Mouse (Mus musculus) embryonic facial prominence, embryonic 10.5 days (tissue): Measurements from ENCODE around the gene Sfrp4. TPM values are rescaled to one million over a fixed set of nuclear protein-coding genes. Genes with fewer than 3 reads are reported as not detected.

Experiments
- DNase-seq: peaks from one replicate; pipeline ENCODE4 v3.0.0-alpha.2; 2017; ENCODE audit warnings: low spot score
- H3K27ac ChIP-seq: fragments of 300-500 bp; sonication (generic); replicated peaks from 2 replicates; pipeline ENCODE4 v1.5.1; 2016; ENCODE audit warnings: mild to moderate bottlenecking
- H3K27me3 ChIP-seq: fragments of 300-500 bp; sonication (generic); replicated peaks from 2 replicates; pipeline ENCODE4 v1.6.1; 2016; ENCODE audit warnings: low read depth, mild to moderate bottlenecking; ENCODE audit not compliant: poor library complexity, severe bottlenecking
- H3K36me3 ChIP-seq: fragments of 300-500 bp; sonication (generic); replicated peaks from 2 replicates; pipeline ENCODE4 v1.6.1; 2016; ENCODE audit warnings: mild to moderate bottlenecking, moderate library complexity
- H3K4me1 ChIP-seq: fragments of 300-500 bp; sonication (generic); 2 replicates; pipeline ENCODE4 v1.6.1; 2016
- H3K4me3 ChIP-seq: fragments of 300-500 bp; sonication (generic); 2 replicates; pipeline ENCODE4 v1.5.1; 2016; ENCODE audit warnings: mild to moderate bottlenecking, moderate library complexity
- H3K9me3 ChIP-seq: fragments of 300-500 bp; sonication (generic); 2 replicates; pipeline ENCODE4 v1.6.1; 2016; ENCODE audit warnings: mild to moderate bottlenecking
- WGBS: fragments of 180-500 bp; shearing (Covaris S2); methylation state at CpG from one replicate; pipeline ENCODE4 v1.1.7; 2016; 5-methylcytosine and 5-hydroxymethylcytosine counted together
- polyA plus RNA-seq: library from polyadenylated mRNA; unstranded; fragments of >200 nt; fragmentation: Nextera tagmentation; extraction: Ambion mirVana; gene quantifications from 2 replicates; pipeline ENCODE4 v1.2.1, GENCODE M21; 2016

The Sfrp4 gene
- polyA plus RNA-seq, 1 experiment from 2014 or later, result 0.26 TPM

- WGBS, result 84% methylated on average over 1 of the region's 1 CpGs
- Histone ChIP-seq H3K4me3 (no peak overlapping the region), H3K27ac (no peak overlapping the region), H3K27me3 (no peaks in the 10 kb centered on the region), H3K9me3 (no peaks in the 10 kb centered on the region), H3K36me3 (no peaks in the 10 kb centered on the region), H3K4me1 (peaks cover 8% of the 10 kb centered on the region; the same call in 1 of the 2 replicates)
- no peak for DNase-seq
Measured at GRCm38 (mm10) chr13:19614311-19614710, 8.6 kb upstream of the Sfrp4 start.

DNA sequence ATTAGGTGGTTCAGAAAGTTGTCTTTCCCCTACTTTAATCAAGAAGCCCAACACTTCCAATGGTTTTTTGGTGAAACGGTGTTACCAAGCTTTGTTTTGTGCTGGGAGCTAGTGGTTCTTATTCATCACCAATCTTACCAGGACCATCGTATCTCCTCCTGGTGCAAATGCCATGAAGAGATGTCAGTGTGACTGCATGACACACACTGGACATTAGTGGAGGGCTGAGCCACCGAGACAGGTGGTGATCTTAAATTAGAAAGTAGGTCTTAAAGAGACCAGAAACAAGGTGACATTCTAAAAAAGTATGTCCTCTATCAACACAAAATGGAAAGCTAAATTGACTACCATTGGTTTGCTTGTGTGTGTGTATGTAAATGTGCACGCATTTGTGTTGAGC is 4.8 kb upstream of the Sfrp4 start:
- Histone ChIP-seq H3K9me3 (no peaks in the 10 kb centered on the region), H3K4me1 (peaks cover 16% of the 10 kb centered on the region), H3K27ac (no peak overlapping the region), H3K4me3 (no peak overlapping the region), H3K27me3 (peaks cover 26% of the 10 kb centered on the region), H3K36me3 (no peaks in the 10 kb centered on the region)
- WGBS, result 92% methylated on average over 4 of the region's 4 CpGs
- DNase-seq, result no peak

GRCm38 (mm10) chr13:19618841-19619215 is 4.1 kb upstream of the Sfrp4 start:
- Histone ChIP-seq H3K4me1 (peaks cover 24% of the 10 kb centered on the region), H3K36me3 (no peaks in the 10 kb centered on the region), H3K9me3 (no peaks in the 10 kb centered on the region), H3K4me3 (peak overlapping the region; percentile 85), H3K27ac (peak overlapping the region; percentile 91), H3K27me3 (peaks cover 33% of the 10 kb centered on the region)
- DNase-seq, result no peak
- WGBS, result 6% methylated on average over 5 of the region's 5 CpGs

DNA sequence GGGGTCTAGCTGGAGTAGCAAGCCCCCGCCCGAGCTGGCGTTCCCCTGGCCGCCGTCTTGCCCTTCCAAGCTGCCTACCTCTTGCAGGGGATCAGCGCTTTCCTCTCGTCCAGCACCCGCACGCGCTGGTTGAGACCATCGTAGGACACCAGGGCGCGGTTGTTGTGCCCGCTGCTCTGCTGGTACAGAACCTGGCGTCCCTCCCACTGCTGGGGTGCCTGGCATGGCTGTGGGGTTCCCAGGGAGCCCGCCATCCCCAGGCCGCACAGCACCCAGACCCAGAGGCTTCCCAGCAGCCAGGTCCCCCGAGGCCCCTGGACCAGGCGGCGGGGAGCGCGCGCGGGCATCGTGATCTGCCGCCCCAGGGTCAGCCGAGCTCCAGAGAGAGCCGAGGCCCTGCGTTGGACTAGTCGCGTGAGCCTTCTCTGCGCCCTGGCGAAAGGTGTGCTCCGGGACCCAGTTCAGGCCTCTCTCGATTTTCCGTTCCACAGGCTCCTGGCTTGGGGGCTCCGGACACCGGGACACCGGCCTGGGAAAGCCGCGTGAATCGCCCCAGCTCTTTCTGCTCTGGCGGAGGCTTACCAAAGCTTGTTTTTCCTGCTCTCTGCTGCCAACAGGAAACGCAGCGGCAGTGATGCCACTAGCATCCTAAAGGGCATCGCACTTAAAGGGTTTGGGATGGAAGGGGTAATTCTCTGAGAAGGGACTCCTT is 3.5 kb upstream of the Sfrp4 start, which contains the start of gene Epdr1:
Epdr1 (minus strand) TSS at position 712 of the 712 bp plus-strand sequence.
- peak within 1 kb of the TSS; percentile 91 for H3K27ac ChIP-seq

GRCm38 (mm10) chr13:19623228-19623905 is 463 bp downstream of the Sfrp4 start:
- Histone ChIP-seq H3K4me1 (peaks cover 24% of the 10 kb centered on the region), H3K27ac (peak overlapping the region; percentile 58), H3K9me3 (no peaks in the 10 kb centered on the region), H3K4me3 (peak overlapping the region; percentile 64), H3K27me3 (peaks cover 49% of the 10 kb centered on the region), H3K36me3 (no peaks in the 10 kb centered on the region)
- no peak for DNase-seq
- 25% methylated on average over 30 of the region's 30 CpGs for WGBS

More for the DNA sequence above, 3.5 kb upstream of the Sfrp4 start, which contains the start of gene Epdr1:
- H3K27me3 ChIP-seq, result peaks cover 39% of the 10 kb centered on the region
- H3K9me3 ChIP-seq, result no peaks in the 10 kb centered on the region
- peak within 1 kb of the TSS; percentile 85 for H3K4me3 ChIP-seq
- peak; percentile 80 for DNase-seq
- H3K36me3 ChIP-seq, result no peaks in the 10 kb centered on the region
- 0% methylated on average over 46 of the region's 46 CpGs for WGBS
- H3K4me1 ChIP-seq, result peaks cover 24% of the 10 kb centered on the region

GRCm38 (mm10) chr13:19624632-19625320 is 1.9 kb downstream of the Sfrp4 start:
- WGBS, result 87% methylated on average over 11 of the region's 11 CpGs
- DNase-seq, result no peak
- H3K36me3 ChIP-seq, result no peaks in the 10 kb centered on the region

DNA sequence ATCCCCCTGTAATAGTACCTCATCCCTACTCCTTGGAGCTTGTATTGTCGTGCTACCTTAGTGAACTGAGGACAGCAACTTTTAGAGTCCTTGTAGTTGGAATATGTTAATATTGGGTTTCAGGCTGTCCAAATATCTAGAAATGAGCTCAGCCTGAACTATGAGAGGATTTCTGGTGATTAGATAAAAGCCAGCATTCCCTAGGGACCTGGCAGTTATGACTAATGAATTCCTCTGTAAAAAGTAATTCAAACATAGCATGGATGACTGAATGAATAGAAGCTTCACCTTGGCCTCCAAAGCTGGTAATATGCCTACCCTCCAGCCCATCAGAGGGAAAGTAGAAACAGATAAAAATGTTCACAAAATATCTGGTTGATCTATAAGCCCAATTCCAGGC is 3.6 kb downstream of the Sfrp4 start:
- H3K27ac ChIP-seq, result no peak overlapping the region
- H3K9me3 ChIP-seq, result no peaks in the 10 kb centered on the region
- H3K27me3 ChIP-seq, result peaks cover 36% of the 10 kb centered on the region
- no peak for DNase-seq
- no peaks in the 10 kb centered on the region for H3K36me3 ChIP-seq
- peaks cover 15% of the 10 kb centered on the region for H3K4me1 ChIP-seq
- no peak overlapping the region for H3K4me3 ChIP-seq
- 69% methylated on average over 1 of the region's 1 CpGs for WGBS

More at GRCm38 (mm10) chr13:19624632-19625320, 1.9 kb downstream of the Sfrp4 start:
- Histone ChIP-seq H3K4me3 (no peak overlapping the region), H3K9me3 (no peaks in the 10 kb centered on the region), H3K27me3 (peaks cover 49% of the 10 kb centered on the region), H3K4me1 (peaks cover 15% of the 10 kb centered on the region), H3K27ac (no peak overlapping the region)

GRCm38 (mm10) chr13:19630768-19631709 is 8.1 kb downstream of the Sfrp4 start:
- Histone ChIP-seq H3K4me3 (no peak overlapping the region), H3K36me3 (no peaks in the 10 kb centered on the region), H3K27ac (no peak overlapping the region), H3K4me1 (peaks cover 5% of the 10 kb centered on the region; the same call in 1 of the 2 replicates), H3K9me3 (no peaks in the 10 kb centered on the region), H3K27me3 (no peaks in the 10 kb centered on the region)
- DNase-seq, result no peak
- WGBS, result 94% methylated on average over 5 of the region's 5 CpGs

- H3K27ac ChIP-seq, result no peak overlapping the region
- no peaks in the 10 kb centered on the region for H3K9me3 ChIP-seq
- peaks cover 5% of the 10 kb centered on the region; the same call in 1 of the 2 replicates for H3K4me1 ChIP-seq
- H3K27me3 ChIP-seq, result no peaks in the 10 kb centered on the region
- 78% methylated on average over 4 of the region's 4 CpGs for WGBS
- DNase-seq, result peak; percentile 13
- H3K4me3 ChIP-seq, result no peak overlapping the region
- no peaks in the 10 kb centered on the region for H3K36me3 ChIP-seq
Measured at GRCm38 (mm10) chr13:19636131-19636530, 13.2 kb downstream of the Sfrp4 start.

GRCm38 (mm10) chr13:19640203-19640851 is 17.4 kb downstream of the Sfrp4 start:
- Histone ChIP-seq H3K4me1 (no peaks in the 10 kb centered on the region), H3K9me3 (no peaks in the 10 kb centered on the region), H3K27me3 (no peaks in the 10 kb centered on the region), H3K27ac (no peak overlapping the region), H3K4me3 (no peak overlapping the region), H3K36me3 (no peaks in the 10 kb centered on the region)
- no peak for DNase-seq
- WGBS, result 84% methylated on average over 2 of the region's 2 CpGs

DNA sequence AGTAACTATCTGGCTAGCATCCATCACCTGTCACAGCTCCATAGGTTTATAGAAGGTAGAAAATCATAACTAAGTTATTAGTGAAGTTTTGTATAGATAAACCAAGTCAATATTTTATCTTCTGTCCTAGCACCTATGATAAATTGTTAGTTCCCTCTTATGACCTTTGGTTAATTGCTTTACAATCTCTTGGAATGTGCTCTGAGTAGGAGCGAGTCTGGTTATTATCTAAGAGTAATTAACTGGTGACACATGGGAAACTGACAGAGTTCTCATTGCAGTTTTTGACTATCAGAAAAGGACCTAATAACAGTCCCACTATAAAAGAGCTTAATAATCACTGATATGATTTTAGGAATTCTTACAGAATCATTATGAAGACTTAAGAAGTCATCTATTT is 20.6 kb downstream of the Sfrp4 start:
- DNase-seq, result no peak
- Histone ChIP-seq H3K4me3 (no peak overlapping the region), H3K4me1 (no peaks in the 10 kb centered on the region), H3K27me3 (no peaks in the 10 kb centered on the region), H3K36me3 (no peaks in the 10 kb centered on the region), H3K9me3 (no peaks in the 10 kb centered on the region), H3K27ac (no peak overlapping the region)
- 81% methylated on average over 1 of the region's 1 CpGs for WGBS
